Mouse (Mus musculus) heart, postnatal 4 days (tissue): ENCODE data around the gene Gpi1. TPM values are rescaled to one million over a fixed set of nuclear protein-coding genes. Genes with fewer than 3 reads are reported as not detected.
A peak's percentile ranks its signal among the peaks of the same experiment; 100 is the strongest.

Experiments
- DNase-seq: peaks from one replicate; pipeline ENCODE4 v3.0.0; 2021
- total RNA-seq, 2 experiments: library from RNA; stranded (reverse); gene quantifications; 2 replicates each; pipeline ENCODE4 v1.2.3; 2021

The Gpi1 gene
- 100 to 1,000 TPM; 621 to 625 TPM for total RNA-seq

GRCm38 (mm10) chr7:34230116-34230515 lies at the start of gene Gpi1:
Gpi1 (minus strand) TSS chr7:34230336.
- DNase-seq = peak; percentile 86

GRCm38 (mm10) chr7:34277656-34278055 lies 47.5 kb upstream of the Gpi1 start:
- DNase-seq = no peak

- DNase-seq = no peak
These were observed 45.9 kb upstream of the Gpi1 start for GRCm38 (mm10) chr7:34276066-34276465.

GRCm38 (mm10) chr7:34272465-34272864 lies 42.3 kb upstream of the Gpi1 start:
- DNase-seq = no peak

GRCm38 (mm10) chr7:34268463-34268862 lies 38.3 kb upstream of the Gpi1 start:
- no peak for DNase-seq

GRCm38 (mm10) chr7:34266421-34266820 lies 36.3 kb upstream of the Gpi1 start:
- DNase-seq = no peak

GRCm38 (mm10) chr7:34265876-34266346 lies 35.8 kb upstream of the Gpi1 start:
- DNase-seq = peak; percentile 81

GRCm38 (mm10) chr7:34263437-34263836 lies 33.3 kb upstream of the Gpi1 start:
- no peak for DNase-seq

GRCm38 (mm10) chr7:34258407-34258806 lies 28.3 kb upstream of the Gpi1 start:
- DNase-seq = no peak

GRCm38 (mm10) chr7:34257279-34257678 lies 27.1 kb upstream of the Gpi1 start:
- no peak for DNase-seq

- DNase-seq = no peak
These were observed 25.8 kb upstream of the Gpi1 start for GRCm38 (mm10) chr7:34255916-34256315.

- DNase-seq = no peak
These were observed 25.0 kb upstream of the Gpi1 start for GRCm38 (mm10) chr7:34255137-34255536.

- no peak for DNase-seq
These were observed 21.9 kb upstream of the Gpi1 start for GRCm38 (mm10) chr7:34252030-34252429.

- no peak for DNase-seq
These were observed 20.6 kb upstream of the Gpi1 start, which contains the start of gene Gm6096 for GRCm38 (mm10) chr7:34250738-34251137. Gm6096 (plus strand) TSS chr7:34251038.

- no peak for DNase-seq
These were observed 16.8 kb upstream of the Gpi1 start for GRCm38 (mm10) chr7:34246870-34247499.

GRCm38 (mm10) chr7:34242176-34242575 lies 12.0 kb upstream of the Gpi1 start:
- DNase-seq = no peak

- no peak for DNase-seq
These were observed 8.0 kb upstream of the Gpi1 start for GRCm38 (mm10) chr7:34238086-34238485.

- DNase-seq = no peak
These were observed 5.5 kb upstream of the Gpi1 start for GRCm38 (mm10) chr7:34235602-34236001.

GRCm38 (mm10) chr7:34234610-34235561 lies 4.8 kb upstream of the Gpi1 start:
- DNase-seq = no peak

GRCm38 (mm10) chr7:34233909-34234609 lies 3.9 kb upstream of the Gpi1 start:
- DNase-seq = peak; percentile 98

GRCm38 (mm10) chr7:34232785-34233725 lies 2.9 kb upstream of the Gpi1 start:
- no peak for DNase-seq

- DNase-seq = peak; percentile 65
These were observed 435 bp downstream of the Gpi1 start for GRCm38 (mm10) chr7:34229691-34230111.
